Mouse (Mus musculus) gastrocnemius, postnatal 25 days (tissue): Measurements from ENCODE around the gene Tmprss9. TPM values are rescaled to one million over a fixed set of nuclear protein-coding genes. Genes with fewer than 3 reads are reported as not detected.
A peak's percentile ranks its signal among the peaks of the same experiment; 100 is the strongest.

Experiments
- DNase-seq: peaks from one replicate; pipeline ENCODE4 v3.0.0; 2022
- total RNA-seq, 2 experiments: library from RNA; stranded (reverse); gene quantifications; 1 replicate in 1 of 2; 2 replicates in 1 of 2; pipeline ENCODE4 v1.2.3; 2021

The Tmprss9 gene
- total RNA-seq, 2 experiments from 2014 or later: not detected

DNA sequence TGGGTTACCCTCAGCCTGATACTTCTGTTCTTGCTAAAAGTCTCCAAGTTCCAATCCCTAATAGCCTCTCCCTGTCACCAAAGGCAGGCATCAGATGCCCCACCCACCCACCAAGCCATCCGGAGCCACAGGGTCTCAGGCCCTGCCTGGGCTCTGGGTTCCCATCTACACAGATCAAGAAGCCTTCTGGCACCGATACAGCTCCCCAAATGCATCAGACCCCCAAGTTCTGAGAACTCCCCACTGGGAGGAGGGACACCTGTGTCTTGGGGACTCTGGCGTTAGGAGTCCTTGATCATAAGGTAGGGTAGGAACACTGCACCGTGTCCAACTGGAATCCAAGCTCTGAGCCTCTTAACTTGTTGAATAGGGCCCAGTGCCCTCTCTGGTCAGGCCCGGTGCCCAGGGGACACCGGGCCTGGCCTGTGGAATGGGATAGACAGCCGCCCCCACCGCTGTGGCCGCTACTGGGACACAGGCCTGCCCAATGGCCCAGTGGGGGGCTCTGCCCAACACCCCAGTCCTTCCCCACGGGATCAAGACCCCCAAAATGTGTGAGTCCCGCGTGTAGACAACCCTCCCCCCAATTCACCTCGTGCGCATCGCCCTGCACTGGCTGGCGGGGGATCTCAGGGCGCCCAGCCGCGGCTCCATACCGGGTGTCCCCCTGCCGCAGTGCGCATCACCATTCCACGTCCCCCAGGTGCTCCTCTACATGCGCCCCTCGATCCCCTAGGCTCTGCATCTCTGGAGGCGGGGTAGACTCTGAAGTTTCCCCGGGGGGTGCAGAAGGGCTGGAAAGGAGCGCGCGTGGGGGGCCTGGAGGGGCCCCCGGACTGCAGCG, 28.3 kb upstream of the Tmprss9 start:
- no peak for DNase-seq

DNA sequence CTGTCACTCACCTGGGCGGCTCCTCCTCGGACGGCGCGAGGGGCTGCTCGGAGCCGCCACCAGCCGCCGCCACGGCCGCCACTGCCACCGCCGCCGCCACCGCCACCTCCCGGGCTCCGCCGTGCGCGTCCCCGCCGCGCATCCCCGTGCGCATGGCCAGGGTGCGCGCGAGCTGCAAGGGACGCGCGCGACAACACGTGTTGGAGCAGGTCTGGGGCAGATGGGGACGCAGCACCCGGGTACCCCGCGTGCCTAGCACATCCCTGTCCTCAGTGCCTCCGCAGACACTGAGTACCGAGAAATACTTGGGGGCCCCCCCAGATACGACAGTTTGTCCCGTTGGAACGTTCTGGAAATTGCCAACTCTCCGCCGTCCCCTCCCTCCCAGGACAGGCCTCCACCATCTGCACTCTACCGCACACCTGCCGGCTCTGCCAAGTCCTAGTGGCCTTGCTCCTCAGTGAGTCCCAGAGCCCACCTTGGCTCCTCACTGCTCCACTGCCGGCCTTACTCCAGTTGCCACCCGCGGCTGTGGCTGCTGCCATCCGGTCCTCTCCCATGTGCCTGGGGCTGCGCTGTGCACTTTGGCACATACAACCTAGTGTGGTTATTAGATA, 27.6 kb upstream of the Tmprss9 start, which contains the start of gene Lingo3:
Gene Lingo3, minus strand, starts transcription at position 109 of the 617 bp plus-strand sequence.
- no peak for DNase-seq

DNA sequence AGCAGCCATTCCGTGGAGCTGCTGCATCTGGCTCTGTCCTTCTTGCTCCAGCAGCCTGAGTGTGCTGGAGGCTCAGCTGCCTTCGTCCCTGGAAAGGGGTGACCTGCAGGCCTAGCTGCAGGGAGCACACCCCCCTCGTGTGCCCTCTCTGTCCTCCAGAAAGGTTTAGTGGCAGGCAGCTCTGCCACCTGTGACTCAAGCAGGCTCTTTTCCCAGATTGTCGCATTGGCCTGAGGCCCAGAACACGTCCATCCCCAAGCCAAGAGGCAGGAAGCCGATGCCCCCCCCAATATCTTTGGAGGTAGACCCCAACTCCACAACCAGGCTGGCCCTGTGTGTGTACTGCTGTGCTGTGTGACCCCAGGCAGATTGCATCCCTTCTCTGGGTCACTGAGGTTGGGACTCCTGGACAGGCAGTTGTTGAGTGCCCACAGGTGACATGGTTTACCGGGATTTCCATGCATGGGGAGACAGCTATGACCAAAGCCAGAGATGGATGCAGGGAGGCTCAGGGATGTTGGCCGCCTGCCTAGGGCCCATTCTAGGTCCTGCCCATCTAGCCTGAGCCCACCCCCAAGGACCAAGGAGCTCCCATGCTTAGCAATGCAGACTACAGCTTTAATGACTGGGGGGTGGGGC, 26.5 kb upstream of the Tmprss9 start:
- DNase-seq: no peak

DNA sequence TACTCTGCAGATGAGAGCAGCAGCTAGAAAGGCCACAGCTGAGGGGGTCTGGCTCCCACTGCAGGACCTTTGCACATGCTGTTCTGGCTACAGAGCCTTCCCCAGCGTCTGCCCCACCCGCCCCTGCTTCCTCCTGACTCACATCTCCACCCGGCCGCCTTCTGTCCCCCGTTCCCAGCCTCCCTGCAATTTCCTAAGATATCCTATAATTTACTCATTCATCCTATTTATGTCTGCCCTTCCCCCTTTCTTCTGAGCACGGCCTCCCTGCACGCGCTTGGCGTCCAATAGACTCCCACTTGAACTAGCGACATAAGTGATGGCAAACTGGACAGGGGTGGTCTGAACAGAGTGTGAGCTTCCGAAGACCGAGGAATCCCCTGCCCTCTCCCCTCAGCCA, 25.9 kb upstream of the Tmprss9 start:
- DNase-seq: no peak

DNA sequence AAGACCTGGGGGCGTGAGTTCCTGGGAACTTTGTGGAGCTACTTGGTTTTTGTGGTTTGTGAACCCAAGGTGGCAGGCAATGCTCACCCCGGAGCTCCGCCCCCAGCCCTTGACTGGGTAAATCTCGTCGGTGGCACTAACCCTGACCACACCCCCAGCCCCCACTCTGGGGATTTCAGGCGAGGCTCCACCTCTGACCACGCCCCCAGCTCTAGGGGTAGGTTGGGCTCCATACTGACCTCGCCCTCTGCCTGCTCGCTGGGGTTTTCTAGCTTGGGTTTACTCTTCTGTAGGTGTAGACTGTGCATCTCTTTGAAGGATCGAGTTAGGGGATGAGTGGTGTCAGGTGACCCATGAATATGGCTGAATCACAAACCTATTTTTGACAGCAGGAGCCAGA, 23.1 kb upstream of the Tmprss9 start:
- DNase-seq: peak; percentile 70

DNA sequence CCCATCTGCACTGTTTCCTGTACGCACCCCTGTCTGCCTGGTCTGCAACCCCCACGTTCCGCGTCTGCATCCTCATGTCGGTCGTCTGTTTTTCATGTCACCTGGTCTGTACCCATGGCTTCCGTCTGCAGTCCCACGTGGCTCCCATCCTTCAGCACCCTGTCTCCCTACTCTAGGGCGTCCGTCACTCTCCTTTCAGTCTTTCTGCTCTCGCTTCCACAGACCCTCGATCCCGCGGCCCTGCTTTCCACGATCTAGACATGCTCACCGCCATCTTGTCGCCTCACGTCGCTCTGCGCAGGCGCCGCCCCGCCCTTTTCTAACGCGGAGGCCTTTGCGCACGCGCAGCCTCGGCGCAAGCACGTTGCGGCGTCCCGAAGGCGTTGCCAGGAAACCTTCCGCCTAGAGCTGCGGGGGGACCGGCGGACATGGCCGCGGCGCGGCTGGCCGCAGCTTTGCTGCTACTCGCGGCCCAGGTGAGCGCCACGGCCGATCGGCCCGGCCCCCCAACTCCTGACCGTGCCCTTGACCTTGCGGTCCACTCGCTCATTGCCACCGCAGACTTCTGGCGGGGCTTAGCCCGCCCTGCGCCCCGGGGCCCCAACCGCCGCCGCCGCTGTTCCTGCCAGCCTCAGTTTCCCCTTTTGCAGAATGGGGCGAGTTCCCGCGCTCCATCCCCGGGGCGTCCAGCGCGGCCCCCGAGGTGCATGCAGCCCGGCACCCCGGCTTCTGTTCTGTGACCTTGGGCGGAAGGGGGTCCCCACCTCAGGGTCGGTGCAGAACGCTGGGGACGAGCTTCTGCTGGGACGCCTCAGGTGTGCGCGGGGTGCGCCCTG, 16.5 kb upstream of the Tmprss9 start, which contains the start of the genes Lsm7 and Sppl2b:
Gene Lsm7, minus strand, starts transcription at position 297 of the 836 bp plus-strand sequence.
Gene Sppl2b, plus strand, starts transcription at position 363 of the 836 bp plus-strand sequence.
- DNase-seq: peak; percentile 95

DNA sequence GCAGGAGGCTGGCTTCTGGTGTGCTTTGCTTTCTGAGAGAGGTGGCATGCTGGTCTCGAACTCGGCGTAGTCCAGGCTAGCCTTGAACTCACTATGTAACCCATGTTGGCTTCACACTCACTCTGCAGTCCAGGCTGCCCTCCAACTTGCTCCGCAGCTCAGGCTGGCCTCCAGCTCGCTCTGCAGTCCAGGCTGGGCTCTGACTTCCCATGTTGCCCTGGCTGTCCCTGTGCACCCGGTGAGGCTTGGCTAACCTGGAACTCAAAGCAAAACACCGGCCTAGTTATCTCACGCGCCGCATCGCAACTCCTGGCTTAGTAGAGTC, 15.9 kb upstream of the Tmprss9 start:
- DNase-seq: no peak

DNA sequence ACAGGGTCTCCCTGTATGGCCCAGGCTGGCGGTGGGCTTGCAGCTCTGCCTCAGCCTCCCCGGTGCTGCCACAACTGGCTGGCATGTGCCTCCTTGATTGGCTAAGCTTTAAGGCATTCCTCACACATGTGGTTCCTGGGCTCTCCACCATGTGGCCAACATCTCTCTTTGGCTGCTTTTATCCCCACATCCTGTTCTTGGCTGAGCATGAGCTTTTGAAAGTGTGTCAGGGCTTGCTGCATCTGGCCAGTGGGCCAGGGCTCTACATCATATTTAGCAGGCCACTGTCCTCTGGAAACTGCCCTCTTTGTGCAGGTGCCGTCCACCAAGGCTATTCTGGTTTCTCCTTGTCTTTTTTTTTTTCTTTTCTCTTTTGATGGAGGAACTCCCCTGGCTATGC, 15.4 kb upstream of the Tmprss9 start:
- DNase-seq: no peak

DNA sequence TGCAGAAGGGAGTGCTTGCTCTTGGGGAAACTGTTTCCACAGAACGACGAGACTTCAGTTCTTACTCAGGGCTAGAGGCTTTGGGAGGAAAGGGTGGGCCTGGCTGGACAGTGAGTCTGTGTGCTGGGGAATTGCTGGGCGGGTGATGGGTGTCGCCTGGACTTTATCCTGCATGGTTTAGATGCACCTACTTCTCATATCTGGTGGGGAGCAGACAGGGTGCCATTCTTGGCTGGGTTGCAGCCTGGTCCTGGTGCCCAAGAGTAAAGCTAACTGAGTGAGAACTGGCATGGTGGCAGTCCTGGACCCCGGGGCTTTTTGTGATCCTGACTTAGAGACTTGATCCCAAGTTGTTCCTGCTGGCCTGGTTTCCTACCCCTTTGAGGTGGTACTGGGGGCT, 14.7 kb upstream of the Tmprss9 start:
- no peak for DNase-seq

DNA sequence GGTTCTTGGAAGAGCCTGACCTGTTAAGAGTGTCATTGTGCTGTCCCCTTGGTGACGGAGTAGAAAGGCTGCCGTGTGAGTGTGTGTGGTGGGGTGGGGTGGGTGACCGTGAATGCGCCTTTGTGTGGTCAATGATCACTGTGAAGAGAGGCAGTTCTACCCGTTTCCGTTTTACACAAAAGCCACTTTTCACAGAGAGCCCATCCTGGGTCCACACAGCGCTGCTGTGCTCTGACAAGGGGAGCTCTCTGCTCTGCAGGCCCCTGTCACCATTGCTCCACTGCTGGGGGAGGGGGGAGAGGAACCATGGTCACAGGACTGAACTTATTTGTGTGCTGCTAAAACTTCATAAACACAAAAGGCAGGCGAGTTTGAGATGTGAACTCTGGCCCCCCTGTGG, 14.3 kb upstream of the Tmprss9 start:
- no peak for DNase-seq

DNA sequence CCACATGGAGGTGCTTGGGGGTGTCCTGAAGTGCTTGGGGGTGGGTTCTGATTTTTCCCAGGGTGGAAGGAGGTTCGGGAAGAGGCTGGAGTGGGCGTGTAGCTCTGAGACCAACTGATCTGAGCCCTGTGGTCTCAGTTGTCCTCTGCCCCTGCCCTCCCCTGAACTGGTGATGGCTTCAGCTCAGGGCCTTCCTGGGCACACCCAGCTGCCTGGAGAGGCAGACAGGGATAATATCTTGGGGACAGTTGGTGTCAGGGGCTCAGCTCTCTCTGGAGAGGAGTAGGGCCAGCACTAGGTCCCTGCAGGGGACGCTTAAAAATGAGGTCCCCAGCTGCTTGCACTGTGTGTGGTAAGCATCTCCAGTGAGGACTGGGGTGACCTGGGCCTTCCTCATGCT, 13.8 kb upstream of the Tmprss9 start:
- no peak for DNase-seq

DNA sequence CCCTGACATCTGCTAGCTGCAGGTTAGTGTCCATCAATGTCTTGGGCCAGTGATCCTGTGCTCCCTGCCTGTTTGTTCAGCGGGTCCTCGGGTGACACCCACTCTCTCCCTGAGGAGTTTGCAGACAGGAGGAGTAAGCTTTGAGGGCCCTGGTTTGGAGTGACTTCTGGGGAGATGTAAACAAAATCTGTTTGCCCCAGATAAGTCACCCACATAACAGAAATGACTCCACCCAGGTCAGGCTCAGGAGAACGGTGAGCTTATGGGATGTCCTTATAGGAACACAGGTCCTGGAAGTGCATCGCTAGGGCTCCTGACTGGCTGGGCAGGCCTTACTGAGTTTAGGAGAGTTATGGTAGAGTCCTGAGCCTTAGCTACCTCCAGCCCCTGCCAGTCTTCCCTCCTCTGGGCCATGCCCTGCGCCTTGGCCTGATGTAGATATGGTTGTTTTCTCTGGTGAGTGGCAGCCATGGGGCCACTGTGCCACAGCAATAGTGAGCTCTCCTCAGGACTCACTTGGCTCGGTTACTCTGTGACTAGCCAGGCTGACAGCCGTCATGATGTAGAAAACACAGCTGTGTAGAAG, 13.2 kb upstream of the Tmprss9 start:
- DNase-seq: no peak

DNA sequence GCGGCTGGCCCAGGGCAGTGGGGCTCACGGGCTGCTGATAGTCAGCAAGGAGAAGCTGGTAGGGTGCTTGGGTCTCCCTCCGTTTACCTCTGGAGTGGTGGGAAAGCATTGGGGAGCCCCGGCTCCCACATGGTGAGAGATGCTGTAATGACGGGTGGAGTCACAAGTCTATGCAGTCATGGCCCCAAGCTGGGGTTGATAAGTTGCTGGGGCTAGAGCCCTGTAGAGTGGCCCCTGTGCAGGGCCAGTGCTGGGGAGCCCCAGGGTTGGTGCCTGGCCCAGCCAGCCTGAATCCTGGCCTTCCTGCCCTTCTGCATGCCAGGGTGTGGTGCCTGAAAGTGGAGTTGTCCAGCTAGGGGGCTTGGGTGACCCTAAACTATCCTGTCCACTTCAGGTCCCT, 9.3 kb upstream of the Tmprss9 start:
- DNase-seq: no peak

DNA sequence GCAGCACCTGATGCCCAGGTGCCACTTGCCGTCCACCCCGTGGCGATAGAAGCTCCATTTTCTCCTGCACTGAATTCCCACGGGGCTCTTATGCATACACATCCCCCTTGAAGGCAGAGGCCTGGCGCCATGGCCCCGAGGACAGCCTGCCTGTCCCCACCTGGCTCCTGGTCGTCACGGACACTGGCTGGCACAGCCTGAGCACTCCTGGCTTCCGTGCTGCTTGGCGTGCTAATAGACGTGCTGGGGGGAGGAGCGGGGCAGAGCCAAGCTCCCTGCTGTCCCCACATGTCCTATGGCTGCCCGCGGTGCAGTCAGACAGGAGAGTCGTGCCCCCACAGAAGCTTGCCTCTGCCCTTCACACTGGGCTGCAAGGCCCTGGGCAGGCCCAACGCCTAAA, 7.2 kb upstream of the Tmprss9 start:
- DNase-seq: peak; percentile 82

DNA sequence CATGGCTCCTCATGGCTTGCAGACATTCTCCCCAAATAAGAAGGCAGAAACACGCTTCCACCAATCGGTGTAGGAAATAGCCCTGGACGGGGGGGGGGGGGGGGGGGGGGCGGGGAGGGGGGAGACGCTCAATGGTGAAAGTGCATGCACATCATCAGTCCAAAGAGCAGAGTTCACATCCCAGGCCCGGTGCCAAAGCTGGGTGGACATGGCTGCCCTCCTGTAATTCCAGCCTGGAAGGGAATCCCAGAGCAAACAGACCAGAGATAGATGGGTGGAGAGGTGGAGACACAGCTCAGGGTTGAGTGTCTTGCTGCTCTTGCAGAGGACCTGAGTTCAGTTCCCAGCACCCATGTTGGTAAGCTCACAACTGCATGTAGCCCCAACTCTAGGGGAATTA, 655 bp upstream of the Tmprss9 start:
- DNase-seq: no peak

DNA sequence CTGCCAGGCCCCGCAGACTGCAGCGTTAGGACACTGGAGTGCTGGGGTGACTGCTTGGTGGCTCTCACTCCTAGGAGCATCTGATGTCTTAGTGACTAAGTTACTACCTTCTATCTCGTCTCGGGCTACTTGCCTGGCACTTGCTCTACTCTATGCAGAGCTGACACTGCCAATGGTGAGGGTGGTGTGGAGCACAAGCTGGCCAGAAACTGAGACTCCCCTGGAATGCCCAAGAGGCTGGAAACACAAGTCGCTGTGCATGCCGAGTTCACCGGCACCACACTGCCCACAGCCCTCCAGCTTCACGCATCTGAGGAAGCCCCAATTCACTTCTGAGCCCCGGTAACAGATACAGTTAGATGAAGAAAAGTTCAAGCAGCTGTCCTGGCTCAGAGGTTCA, 2.4 kb downstream of the Tmprss9 start:
- peak; percentile 49 for DNase-seq

DNA sequence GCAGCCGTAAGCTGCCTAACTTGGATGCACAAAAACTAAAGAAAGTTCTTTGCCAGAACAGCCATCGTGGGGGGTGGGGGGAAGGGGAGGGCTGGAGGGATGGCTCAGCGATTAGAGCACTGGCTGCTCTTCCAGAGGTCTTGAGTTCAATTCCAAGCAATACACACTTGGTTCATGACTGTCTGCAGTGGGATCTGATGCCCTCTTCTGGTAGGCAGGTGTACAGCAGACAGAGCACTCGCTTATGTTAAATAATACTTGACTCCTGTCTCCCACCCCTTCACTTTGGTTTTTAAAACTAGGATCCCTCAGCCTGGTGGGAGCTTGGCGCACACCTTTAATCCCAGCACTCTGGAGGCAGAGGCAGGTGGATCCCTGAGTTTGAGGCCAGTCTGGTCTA, 4.4 kb downstream of the Tmprss9 start:
- no peak for DNase-seq

DNA sequence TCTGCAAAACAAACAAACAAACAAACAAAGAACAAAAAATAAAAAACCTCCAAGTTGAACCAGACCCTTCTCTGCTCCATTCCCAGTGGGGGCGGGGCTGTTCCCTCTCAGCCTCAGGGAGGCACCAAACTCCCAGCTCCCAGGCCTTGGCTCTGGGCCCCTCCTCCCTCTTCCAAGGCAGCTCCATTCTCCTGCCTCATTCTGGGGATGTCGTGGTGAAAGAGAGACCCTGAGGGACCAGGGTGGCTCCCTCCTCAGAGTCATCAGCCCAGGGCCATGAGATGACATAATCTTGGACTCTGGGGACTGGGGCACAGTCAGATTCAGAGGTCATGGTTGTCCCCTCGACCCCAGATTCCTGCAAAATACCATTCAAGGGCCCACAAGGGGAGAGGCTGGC, 4.9 kb downstream of the Tmprss9 start:
- no peak for DNase-seq

DNA sequence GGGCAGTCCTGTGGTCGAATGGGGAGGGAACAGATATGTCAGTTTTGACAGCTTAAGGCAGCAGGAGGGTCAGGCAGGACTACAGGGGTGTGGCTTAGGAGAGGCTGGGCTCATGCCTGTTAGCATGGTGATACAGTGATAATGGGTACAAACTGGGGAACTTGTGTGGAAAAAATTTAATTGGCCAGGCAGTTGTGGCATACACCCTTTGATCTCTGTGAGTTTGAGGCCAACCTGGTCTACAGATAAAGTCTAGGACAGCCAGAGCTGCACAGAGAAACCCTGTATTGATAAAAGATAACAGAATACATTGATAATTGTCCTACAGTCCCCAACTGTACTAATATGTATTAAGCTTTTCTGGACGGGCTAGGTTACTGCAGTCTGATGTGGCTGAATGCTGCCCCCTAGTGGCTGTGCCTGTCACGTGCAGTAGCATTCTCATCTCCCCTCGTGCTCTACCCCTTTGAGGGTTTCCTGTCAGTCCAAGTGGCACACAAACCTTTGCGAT, 8.5 kb downstream of the Tmprss9 start:
- no peak for DNase-seq

DNA sequence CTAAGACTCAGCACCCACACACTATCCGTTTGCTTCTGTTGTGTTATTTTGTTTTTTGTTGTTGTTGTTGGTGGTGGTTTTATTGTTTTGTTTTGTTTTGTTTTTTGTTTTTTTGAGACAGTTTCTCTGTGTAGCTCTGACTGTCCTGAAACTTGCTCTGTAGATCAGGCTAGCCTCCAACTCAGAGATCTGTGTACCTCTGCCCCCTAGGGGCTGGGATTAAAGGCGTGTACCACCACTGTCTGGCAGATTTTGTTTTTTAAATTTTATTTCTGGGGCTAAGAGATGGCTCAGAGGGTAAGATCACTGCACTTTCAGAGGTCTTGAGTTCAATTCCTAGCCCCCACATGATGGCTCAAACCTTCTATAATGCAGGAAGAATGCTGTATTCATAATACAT, 9.3 kb downstream of the Tmprss9 start:
- DNase-seq: no peak

DNA sequence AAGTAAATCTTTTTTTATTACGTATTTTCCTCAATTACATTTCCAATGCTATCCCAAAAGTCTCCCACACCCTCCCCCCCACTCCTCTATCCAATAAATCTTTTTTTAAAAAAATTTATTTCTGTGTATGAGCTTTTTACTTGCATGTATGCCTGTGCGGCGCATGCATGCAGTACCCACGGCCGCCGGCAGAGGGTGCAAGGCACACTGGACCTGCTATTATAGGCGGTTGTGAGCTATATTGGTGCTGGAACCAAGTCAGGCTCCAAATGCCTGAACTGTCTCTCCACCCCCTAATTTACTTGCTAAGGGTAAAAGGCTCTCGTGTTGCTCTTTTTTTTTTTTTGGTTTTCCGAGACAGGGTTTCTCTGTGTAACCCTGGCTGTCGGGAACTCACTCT, 9.7 kb downstream of the Tmprss9 start:
- DNase-seq: peak; percentile 56

DNA sequence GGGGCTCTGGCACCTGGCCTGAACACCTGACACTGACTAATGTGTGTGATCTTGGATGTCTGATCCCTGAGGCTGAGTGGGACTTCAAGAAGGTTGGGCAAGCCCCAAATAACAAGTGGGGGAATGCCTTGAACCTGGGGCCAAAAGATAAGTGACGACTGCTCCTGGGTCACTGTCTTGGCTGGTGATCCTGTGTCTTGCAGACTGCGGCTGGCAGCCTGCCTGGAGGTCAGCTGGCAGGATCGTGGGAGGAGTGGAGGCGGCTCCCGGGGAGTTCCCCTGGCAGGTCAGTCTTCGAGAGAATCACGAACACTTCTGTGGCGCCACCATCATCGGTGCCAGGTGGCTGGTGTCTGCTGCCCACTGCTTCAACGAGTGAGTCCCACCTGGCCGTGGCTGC, 15.5 kb downstream of the Tmprss9 start:
- DNase-seq: peak; percentile 47
